24 mouse cellular contexts compared by ENCODE assay signal in the genomic region with DNA sequence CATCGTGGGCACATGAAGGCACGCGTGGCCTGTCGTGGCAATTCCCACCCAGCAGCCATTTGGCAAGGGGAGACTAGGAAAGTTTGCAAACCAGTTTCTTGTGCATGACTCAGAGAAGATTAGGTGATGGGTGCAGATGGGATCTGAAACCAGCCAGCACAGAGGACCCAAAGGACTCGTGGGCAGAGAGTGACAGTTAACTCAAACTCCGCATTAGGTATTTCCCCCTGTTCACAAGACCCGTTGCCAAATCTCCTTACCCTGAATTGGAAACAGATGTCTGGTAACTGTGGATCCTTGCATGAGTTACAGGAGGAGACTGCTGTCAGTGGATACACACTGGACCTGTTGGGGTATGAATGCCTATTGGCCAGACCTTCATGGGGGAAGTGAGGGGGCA. TPM values are rescaled to one million over a fixed set of nuclear protein-coding genes. Genes with fewer than 3 reads are reported as not detected.
DNase-seq lines count a peak whose midpoint lies in the region; ATAC-seq and TF ChIP-seq lines count a peak whose summit lies in the region.
"Had no signal": no experiment of that assay in that cellular context is flagged by ENCODE, and none has a peak within 500 bp of the region (broad histone marks: within the 10 kb centered on the region; RNA-seq: fewer than 3 reads in every experiment).

No protein-coding gene starts in this region.

- H3K4me1 ChIP-seq in heart, embryonic 10.5 days, result peaks cover 8% of the 10 kb centered on the region
- H3K4me1 ChIP-seq in ES-E14 (ENCODE audit: control insufficient read depth in 2 of 2, insufficient read depth in 2 of 2, low read length in 2 of 2, poor library complexity in 1 of 2), result peaks cover 11 to 24% of the 10 kb centered on the region in 2 experiments
- peaks cover 10% of the 10 kb centered on the region; the same call in 1 of the 2 replicates for H3K4me1 ChIP-seq in limb, embryonic 11.5 days (ENCODE audit: control insufficient read depth, insufficient read depth, low read length)
- H3K4me1 ChIP-seq in kidney, embryonic 14.5 days (ENCODE audit: control insufficient read depth, insufficient read depth, low read length), result no peaks in the 10 kb centered on the region
- H3K4me1 ChIP-seq: forebrain, embryonic 13.5 days; hindbrain, embryonic 13.5 days; liver, embryonic 12.5 days; midbrain, embryonic 10.5 days had no signal

- H3K4me3 ChIP-seq in heart, embryonic 10.5 days, result no peak overlapping the region
- peak overlapping the region in 1 of 2 experiments; percentile 28; a peak in 1 of 4 replicates for H3K4me3 ChIP-seq in ES-E14 (ENCODE audit: insufficient read depth in 1 of 2, low read depth in 1 of 2, low read length in 2 of 2, poor library complexity in 1 of 2, severe bottlenecking in 1 of 2)
- H3K4me3 ChIP-seq in limb, embryonic 11.5 days (ENCODE audit: low read depth, low read length), result no peak overlapping the region
- H3K4me3 ChIP-seq in kidney, embryonic 14.5 days (ENCODE audit: low read length), result no peak overlapping the region
- H3K4me3 ChIP-seq: forebrain, embryonic 13.5 days; heart, embryonic 12.5 days; hindbrain, embryonic 13.5 days; liver, embryonic 12.5 days; midbrain, embryonic 10.5 days had no signal

- WGBS in heart, embryonic 10.5 days, result 73% methylated on average over 7 of the region's 7 CpGs
- 54% methylated on average over 7 of the region's 7 CpGs for WGBS in limb, embryonic 11.5 days
- 89% methylated on average over 7 of the region's 7 CpGs for WGBS in kidney, embryonic 14.5 days

- peak overlapping the region; percentile 36; the same call in 1 of the 2 replicates for H3K27ac ChIP-seq in heart, embryonic 10.5 days
- H3K27ac ChIP-seq in ES-E14 (ENCODE audit: insufficient read depth, low read depth, low read length, poor library complexity, severe bottlenecking), result peak overlapping the region; percentile 98; the same call in 1 of the 2 replicates
- H3K27ac ChIP-seq in limb, embryonic 11.5 days (replicated peaks; ENCODE audit: low read depth, low read length), result no peak overlapping the region
- no peak overlapping the region for H3K27ac ChIP-seq in kidney, embryonic 14.5 days (ENCODE audit: low read depth, low read length)
- H3K27ac ChIP-seq: forebrain, embryonic 13.5 days; hindbrain, embryonic 13.5 days; liver, embryonic 12.5 days; midbrain, embryonic 10.5 days; stomach, postnatal 0 days had no signal

- no peaks in the 10 kb centered on the region for H3K36me3 ChIP-seq in heart, embryonic 10.5 days
- no peaks in the 10 kb centered on the region for H3K36me3 ChIP-seq in ES-E14 (ENCODE audit: control insufficient read depth, insufficient read depth, low read length, poor library complexity, severe bottlenecking)
- H3K36me3 ChIP-seq in limb, embryonic 11.5 days (ENCODE audit: control insufficient read depth, insufficient read depth, low read length), result no peaks in the 10 kb centered on the region
- no peaks in the 10 kb centered on the region for H3K36me3 ChIP-seq in kidney, embryonic 14.5 days (ENCODE audit: control insufficient read depth, insufficient read depth, low read length)
- H3K36me3 ChIP-seq: heart, embryonic 12.5 days; hindbrain, embryonic 13.5 days; liver, embryonic 12.5 days; midbrain, embryonic 10.5 days had no signal

- H3K9ac ChIP-seq in ES-E14 (ENCODE audit: insufficient read depth, low read depth, low read length, poor library complexity, severe bottlenecking), result peak overlapping the region; percentile 59; the same call in 1 of the 2 replicates
- H3K9ac ChIP-seq in limb, embryonic 11.5 days (ENCODE audit: low read length), result no peak overlapping the region
- no peak overlapping the region for H3K9ac ChIP-seq in kidney, embryonic 14.5 days (ENCODE audit: low read depth, low read length)
- H3K9ac ChIP-seq: forebrain, embryonic 13.5 days; heart, embryonic 12.5 days; hindbrain, embryonic 13.5 days; liver, embryonic 12.5 days had no signal

- H3K9me3 ChIP-seq in heart, embryonic 10.5 days, result no peaks in the 10 kb centered on the region
- H3K9me3 ChIP-seq in ES-E14 (ENCODE audit: control insufficient read depth, insufficient read depth, low read depth, low read length), result no peaks in the 10 kb centered on the region
- no peaks in the 10 kb centered on the region for H3K9me3 ChIP-seq in limb, embryonic 11.5 days (ENCODE audit: control insufficient read depth, low read length)
- H3K9me3 ChIP-seq in kidney, embryonic 14.5 days (ENCODE audit: control insufficient read depth, low read length), result no peaks in the 10 kb centered on the region
- H3K9me3 ChIP-seq: forebrain, embryonic 13.5 days; heart, embryonic 12.5 days; hindbrain, embryonic 13.5 days; liver, embryonic 12.5 days; midbrain, embryonic 10.5 days had no signal

- ATAC-seq in limb, embryonic 11.5 days (ENCODE audit: insufficient number of reproducible peaks, low FRiP score, low TSS enrichment, low read depth), result no peak
- ATAC-seq in kidney, embryonic 14.5 days (ENCODE audit: low FRiP score, low TSS enrichment), result no peak
- ATAC-seq: activated CD4-positive, CD25-positive, alpha-beta regulatory T cell, adult 4 months; forebrain, embryonic 13.5 days; liver, embryonic 12.5 days; Patski had no signal

- DNase-seq in heart, embryonic 10.5 days (ENCODE audit: low spot score), result no peak
- DNase-seq in heart, adult 9 months (ENCODE audit: low spot score in 2 of 2), result no peak
- no peak for DNase-seq in ES-E14 (ENCODE audit: low read depth, low spot score)
- DNase-seq in embryo, embryonic 9.5 days (ENCODE audit: extremely low spot score), result peak; percentile 20
- DNase-seq in limb, embryonic 11.5 days (ENCODE audit: low spot score), result peak; percentile 29
- no peak for DNase-seq in frontal cortex, postnatal 14 days (ENCODE audit: low spot score in 2 of 2)
- DNase-seq in T-cell, adult 2 months (ENCODE audit: low spot score), result no peak
- DNase-seq: adrenal gland, postnatal 10 days; cerebellum, adult 18-20 months; gastrocnemius, postnatal 36 days; heart, postnatal 14 days; kidney, adult 9 months; kidney, postnatal 4 days; lung, adult 2 months; retina, postnatal 1 day had no signal

- no peaks in the 10 kb centered on the region for H3K27me3 ChIP-seq in heart, embryonic 10.5 days (ENCODE audit: insufficient read depth, poor library complexity, severe bottlenecking)
- no peaks in the 10 kb centered on the region for H3K27me3 ChIP-seq in limb, embryonic 11.5 days (ENCODE audit: control insufficient read depth, insufficient read depth, low read length)
- no peaks in the 10 kb centered on the region for H3K27me3 ChIP-seq in kidney, embryonic 14.5 days (ENCODE audit: control insufficient read depth, insufficient read depth, low read length)
- H3K27me3 ChIP-seq: forebrain, embryonic 13.5 days; heart, embryonic 12.5 days; hindbrain, embryonic 13.5 days; Patski had no signal

- in situ Hi-C loops in ES-E14 (cut with MboI; ENCODE audit: low sequenced_read_pairs in 2 of 2, unreplicated experiment in 2 of 2), result no loop called here

- H3K4me2 ChIP-seq in limb, embryonic 11.5 days (ENCODE audit: low read depth, severe bottlenecking), result no peak overlapping the region
- H3K4me2 ChIP-seq in kidney, embryonic 14.5 days (replicated peaks; ENCODE audit: low read depth, low read length), result no peak overlapping the region
- H3K4me2 ChIP-seq: forebrain, embryonic 13.5 days; heart, embryonic 12.5 days; hindbrain, embryonic 13.5 days; liver, embryonic 12.5 days had no signal

TF ChIP-seq in ES-E14, 5 proteins besides CTCF, POLR2A, EP300 and RAD21:
- no peak for TF ChIP-seq HCFC1 (IDR thresholded peaks at IDR 0.05; ENCODE audit: borderline replicate concordance, insufficient read depth, low read length)
- no peak for TF ChIP-seq ZC3H11A (IDR thresholded peaks at IDR 0.05; ENCODE audit: borderline replicate concordance, low read depth, low read length)
- TF ChIP-seq CHD2 (IDR thresholded peaks at IDR 0.05; ENCODE audit: low read depth, low read length), result no peak
- TF ChIP-seq ZNF384 (IDR thresholded peaks at IDR 0.05; ENCODE audit: low read depth, low read length), result no peak
- no peak for TF ChIP-seq MAFK (IDR thresholded peaks at IDR 0.05; ENCODE audit: insufficient read depth, low read depth, low read length)

RNA-seq across cellular contexts. Expression of a gene that starts 48.2 kb away (rescaled TPM):
- 37.0 and 39.8 TPM in 2 replicates for polyA plus RNA-seq in heart, embryonic 10.5 days (2016; fragmentation: Nextera tagmentation; extraction: Ambion mirVana)
- total RNA-seq in ES-E14 (2012; rRNA removed), result 190 and 195 TPM in 2 replicates
- 34.5 and 37.6 TPM in 2 replicates for polyA plus RNA-seq in limb, embryonic 11.5 days (2014; fragmentation: Nextera tagmentation; extraction: Ambion mirVana)
- 27.4 and 28.1 TPM in 2 replicates for polyA plus RNA-seq in kidney, embryonic 14.5 days (2014; fragmentation: Nextera tagmentation; extraction: Ambion mirVana)

Comparison
In these comparisons a context has a peak if more than half of its experiments do, and no peak if none do; other contexts are left out.
1. DNase-seq: peak in embryo, embryonic 9.5 days (single experiment) and limb, embryonic 11.5 days (single experiment); none in heart, embryonic 10.5 days (single experiment), heart, adult 9 months (0 of 2), ES-E14 (single experiment), frontal cortex, postnatal 14 days (0 of 2) and T-cell, adult 2 months (single experiment).
2. H3K27ac ChIP-seq: peak in heart, embryonic 10.5 days (single experiment) and ES-E14 (single experiment); none in limb, embryonic 11.5 days (single experiment) and kidney, embryonic 14.5 days (single experiment).